In the genomic region with DNA sequence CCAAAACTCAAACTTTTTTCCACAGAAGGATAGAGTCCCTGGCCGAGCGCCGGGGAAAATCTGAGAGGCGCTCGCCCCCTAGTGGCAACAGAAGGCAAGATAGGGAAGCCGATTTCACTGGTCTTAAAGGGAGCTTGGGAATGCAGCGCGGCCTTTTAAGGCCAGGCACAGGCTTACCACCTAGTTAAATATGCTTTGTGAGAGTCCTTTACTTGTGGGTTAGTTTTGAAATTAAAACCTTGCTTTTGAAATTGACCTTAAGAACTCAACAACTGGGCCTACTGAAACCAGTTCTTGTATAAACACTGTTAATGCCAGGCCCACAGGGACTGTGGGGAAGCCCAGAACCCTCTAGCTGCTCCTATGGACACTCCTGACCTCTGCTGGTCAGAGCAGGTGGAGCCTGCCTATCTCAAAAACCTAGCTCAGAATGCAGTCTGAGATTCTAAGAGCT, we compare ENCODE assay signal across 8 mouse cellular contexts. TPM values are rescaled to one million over a fixed set of nuclear protein-coding genes. Genes with fewer than 3 reads are reported as not detected.
DNase-seq lines count a peak whose midpoint lies in the region; ATAC-seq and TF ChIP-seq lines count a peak whose summit lies in the region.

No protein-coding gene starts in this region.

- no peaks in the 10 kb centered on the region for H3K27me3 ChIP-seq in lung, embryonic 15.5 days
- H3K27me3 ChIP-seq in thymus, adult 2 months (ENCODE audit: control insufficient read depth, insufficient read depth, low read length) = no peaks in the 10 kb centered on the region

- no peaks in the 10 kb centered on the region for H3K36me3 ChIP-seq in lung, embryonic 15.5 days
- H3K36me3 ChIP-seq in thymus, adult 2 months (ENCODE audit: control insufficient read depth, insufficient read depth, low read length) = no peaks in the 10 kb centered on the region

- under 1% methylated on average over 8 of the region's 8 CpGs for WGBS in lung, embryonic 15.5 days
- 2% methylated on average over 8 of the region's 8 CpGs for WGBS in thymus, adult 2 months

- H3K4me3 ChIP-seq in lung, embryonic 15.5 days = 0 out of 2 replicates have a peak overlapping the region, but pooled peaks have one; percentile 11
- H3K4me3 ChIP-seq in thymus, adult 2 months (ENCODE audit: control insufficient read depth, insufficient read depth, low read length) = no peak overlapping the region

- peak; percentile 96 to 97 for ATAC-seq in hematopoietic stem cell, adult 5-6 weeks (replicated peaks in 1 of 2; ENCODE audit: insufficient read depth in 1 of 2, low FRiP score in 2 of 2, low TSS enrichment in 1 of 2, low read depth in 1 of 2, poor library complexity in 2 of 2, severe bottlenecking in 2 of 2)
- peak; percentile 90 for ATAC-seq in lung, embryonic 15.5 days (ENCODE audit: borderline replicate concordance, extremely low read depth, low FRiP score, low TSS enrichment)

- TF ChIP-seq CTCF in thymus, adult 2 months (IDR thresholded peaks at IDR 0.05; ENCODE audit: borderline replicate concordance, control insufficient read depth, extremely low read depth, insufficient read depth, low read length, poor library complexity) = peak; percentile 80; the same call in 1 of the 2 replicates

- H3K9me3 ChIP-seq in lung, embryonic 15.5 days = no peaks in the 10 kb centered on the region

- no peaks in the 10 kb centered on the region for H3K4me1 ChIP-seq in lung, embryonic 15.5 days
- no peaks in the 10 kb centered on the region for H3K4me1 ChIP-seq in thymus, adult 2 months (replicated peaks; ENCODE audit: control insufficient read depth, insufficient read depth, low read length)

- no peak for TF ChIP-seq POLR2A in thymus, adult 2 months (IDR thresholded peaks at IDR 0.05; ENCODE audit: control insufficient read depth, extremely low read depth, insufficient read depth, low read length, poor library complexity)

- H3K27ac ChIP-seq in lung, embryonic 15.5 days = peak overlapping the region; percentile 16; the same call in 1 of the 2 replicates
- H3K27ac ChIP-seq in thymus, adult 2 months (ENCODE audit: control insufficient read depth, insufficient read depth, low read length) = no peak overlapping the region

- no peak overlapping the region for H3K9ac ChIP-seq in lung, embryonic 15.5 days

- peak overlapping the region; percentile 44 for H3K4me2 ChIP-seq in lung, embryonic 15.5 days

- DNase-seq in MN1 (ENCODE audit: low spot score) = peak; percentile 86
- DNase-seq in cerebellum, adult 8-10 months = peak; percentile 45
- DNase-seq in forelimb bud, embryonic 11.5 days (ENCODE audit: low read depth, low spot score) = peak; percentile 83
- peak; percentile 25 to 75 for DNase-seq in layer of hippocampus, adult 8-10 months (ENCODE audit: low spot score in 2 of 2)
- peak; percentile 41 for DNase-seq in ovary, adult 18-20 months (ENCODE audit: low spot score)
- DNase-seq in thymus, adult 2 months = peak; percentile 77

RNA-seq across cellular contexts. Expression of a gene that starts 20.2 kb away (rescaled TPM):
- 68.5 and 68.9 TPM in 2 replicates for total RNA-seq in hematopoietic stem cell, adult 5-6 weeks (2017)
- under 1 TPM; 0.35 to 0.89 (median 0.76) TPM for total RNA-seq in layer of hippocampus, adult 8-10 months (2022)
- polyA plus RNA-seq in lung, embryonic 15.5 days (2015; fragmentation: Nextera tagmentation; extraction: Ambion mirVana) = 86.1 and 88.1 TPM in 2 replicates
- polyA plus RNA-seq in thymus, adult 2 months (2012; rRNA removed) = 18.9 and 29.3 TPM in 2 replicates

Comparison
In these comparisons a context has a peak if more than half of its experiments do, and no peak if none do; other contexts are left out.
1. RNA of a gene that starts 20.2 kb away (total RNA-seq): 68.5 to 68.9 TPM in hematopoietic stem cell, adult 5-6 weeks; 0.35 to 0.89 TPM in layer of hippocampus, adult 8-10 months; every median in the first group is over 10 times any median in the second.
2. Peak in every context shown above with its lines, with median percentiles within 50 percentile points of each other: DNase-seq.